Mouse (Mus musculus): ENCODE data around the gene Vkorc1. TPM values are rescaled to one million over a fixed set of nuclear protein-coding genes. Genes with fewer than 3 reads are reported as not detected.

The Vkorc1 gene
- total and polyA plus RNA-seq, 3 experiments = 0.25 TPM; not detected in 2

DNA sequence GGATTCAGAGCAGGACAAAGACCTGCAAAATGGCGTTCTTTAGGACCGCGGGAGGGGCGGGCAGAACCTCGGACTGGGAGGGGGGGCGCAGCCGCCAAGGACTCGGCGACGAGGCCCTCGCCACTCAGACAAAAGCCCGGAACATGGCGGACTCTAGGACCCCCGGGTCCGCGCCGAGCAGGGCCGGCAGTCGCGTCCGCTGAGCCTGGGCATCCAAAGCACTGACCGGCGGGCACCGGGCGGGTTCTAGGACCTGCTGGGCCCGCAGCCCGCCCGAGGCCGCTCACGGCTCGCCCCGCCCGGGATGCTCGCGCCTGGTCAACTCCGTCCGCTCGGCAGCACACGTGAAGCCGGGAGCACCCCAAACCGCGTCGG is 19.8 kb downstream of the Vkorc1 start:
- H3K9me3 ChIP-seq (replicated peaks; ENCODE audit: low read length) = peaks cover 24% of the 10 kb centered on the region
- peak; percentile 77 for DNase-seq (ENCODE audit: extremely low read depth)
- no peak for TF ChIP-seq E2F4 (IDR thresholded peaks at IDR 0.05; ENCODE audit: insufficient replicate concordance, low read depth, low read length)
- TF ChIP-seq NELFE (IDR thresholded peaks at IDR 0.05; ENCODE audit: low read depth, low read length) = no peak
- no peak for TF ChIP-seq MAFK (IDR thresholded peaks at IDR 0.05; ENCODE audit: insufficient replicate concordance, low read length)
- no peak for TF ChIP-seq ZC3H11A (IDR thresholded peaks at IDR 0.05; ENCODE audit: low read depth, low read length)
- no peak for TF ChIP-seq IRF4 (IDR thresholded peaks at IDR 0.05; ENCODE audit: low read depth, low read length)
- no peak for TF ChIP-seq KAT2A (IDR thresholded peaks at IDR 0.05; ENCODE audit: insufficient replicate concordance, low read length)
- TF ChIP-seq MXI1 (IDR thresholded peaks at IDR 0.05; ENCODE audit: low read depth, low read length) = no peak
- no peak for TF ChIP-seq EP300 (IDR thresholded peaks at IDR 0.05; ENCODE audit: low read length)
- TF ChIP-seq ETS1 (conservative IDR thresholded peaks at IDR 0.05; ENCODE audit: low read depth, low read length) = no peak
- no peak for TF ChIP-seq USF1 (IDR thresholded peaks at IDR 0.05; ENCODE audit: low read depth, low read length)
- no peak for TF ChIP-seq PAX5 (IDR thresholded peaks at IDR 0.05; ENCODE audit: low read length)
- TF ChIP-seq GABPA (IDR thresholded peaks at IDR 0.05; ENCODE audit: insufficient replicate concordance, low read depth, low read length) = no peak
- TF ChIP-seq CHD1 (IDR thresholded peaks at IDR 0.05; ENCODE audit: low read depth, low read length) = no peak
- TF ChIP-seq USF2 (conservative IDR thresholded peaks at IDR 0.05; ENCODE audit: low read depth, low read length) = no peak
- TF ChIP-seq ZKSCAN1 (IDR thresholded peaks at IDR 0.05; ENCODE audit: borderline replicate concordance, low read depth, low read length) = no peak
- 0 out of 2 replicates have a peak, but pooled peaks have one; percentile 54 for TF ChIP-seq POLR2A (IDR thresholded peaks at IDR 0.05; ENCODE audit: low read depth, low read length)
- TF ChIP-seq JUN (IDR thresholded peaks at IDR 0.05; ENCODE audit: insufficient read depth, low read depth, low read length) = no peak
- no peak for TF ChIP-seq BHLHE40 (IDR thresholded peaks at IDR 0.05; ENCODE audit: low read depth, low read length)
- TF ChIP-seq MYC (IDR thresholded peaks at IDR 0.05; ENCODE audit: low read depth, low read length) = no peak
- no peak for TF ChIP-seq UBTF (IDR thresholded peaks at IDR 0.05; ENCODE audit: low read depth, low read length)
- TF ChIP-seq SIN3A (IDR thresholded peaks at IDR 0.05; ENCODE audit: low read length) = peak; percentile 92
- TF ChIP-seq TBP (conservative IDR thresholded peaks at IDR 0.05; ENCODE audit: low read depth, low read length) = 0 out of 2 replicates have a peak, but pooled peaks have one; percentile 33
- TF ChIP-seq RCOR1 (conservative IDR thresholded peaks at IDR 0.05; ENCODE audit: low read depth, low read length) = no peak
- TF ChIP-seq MAX (IDR thresholded peaks at IDR 0.05; ENCODE audit: low read length) = no peak
- no peak for TF ChIP-seq HCFC1 (IDR thresholded peaks at IDR 0.05; ENCODE audit: low read depth, low read length)
- peak; percentile 31; the same call in 1 of the 2 replicates for TF ChIP-seq MEF2A (IDR thresholded peaks at IDR 0.05; ENCODE audit: borderline replicate concordance, low read depth, low read length)
- TF ChIP-seq ELF1 (IDR thresholded peaks at IDR 0.05; ENCODE audit: low read depth, low read length) = 0 out of 2 replicates have a peak, but pooled peaks have one; percentile 24
- 0 out of 2 replicates have a peak, but pooled peaks have one; percentile 12 for TF ChIP-seq TCF12 (IDR thresholded peaks at IDR 0.05; ENCODE audit: low read depth, low read length)
- TF ChIP-seq CTCF (conservative IDR thresholded peaks at IDR 0.05 in 1 of 2, IDR thresholded peaks at IDR 0.05 in 1 of 2; ENCODE audit: low read depth in 2 of 2, low read length in 2 of 2) = no peak
- TF ChIP-seq SMC3 (IDR thresholded peaks at IDR 0.05; ENCODE audit: low read depth, low read length) = no peak
- TF ChIP-seq NRF1 (IDR thresholded peaks at IDR 0.05; ENCODE audit: low read depth, low read length) = peak; percentile 41; the same call in 1 of the 2 replicates
- peak; percentile 93 for TF ChIP-seq MAZ (IDR thresholded peaks at IDR 0.05; ENCODE audit: low read depth, low read length)
- peak overlapping the region; percentile 87 for H3K9ac ChIP-seq (ENCODE audit: insufficient read depth, low read depth)
- dilution Hi-C loops (cut with MboI; ENCODE audit: extremely low pct_ligation_motif_present, extremely low pct_unique_long_range_greater_than_20kb, low sequenced_read_pairs) = no loop called here
- H3K4me1 ChIP-seq (ENCODE audit: control insufficient read depth in 1 of 2, insufficient read depth in 2 of 2) = peaks cover 6 to 33% of the 10 kb centered on the region in 2 experiments
- peak overlapping the region; percentile 66 to 99 (median 98) for H3K4me3 ChIP-seq (replicated peaks in 1 of 3; ENCODE audit: low read depth in 2 of 3, low read length in 2 of 3, poor library complexity in 1 of 3)
- peaks cover 24 to 47% of the 10 kb centered on the region in 2 experiments for H3K36me3 ChIP-seq (replicated peaks in 1 of 2; ENCODE audit: control insufficient read depth in 1 of 2, insufficient read depth in 1 of 2, low read length in 1 of 2)
- peak overlapping the region; percentile 89; the same call in 1 of the 2 replicates for H3K4me2 ChIP-seq (ENCODE audit: insufficient read depth, low read depth, poor library complexity, severe bottlenecking)
- H3K79me2 ChIP-seq (replicated peaks; ENCODE audit: control insufficient read depth, extremely low read depth, insufficient read depth, poor library complexity, severe bottlenecking) = peaks cover 27% of the 10 kb centered on the region
- peak overlapping the region; percentile 69; the same call in 1 of the 2 replicates for H3K27ac ChIP-seq (ENCODE audit: insufficient read depth, low read depth)
- H3K27me3 ChIP-seq (replicated peaks) = no peaks in the 10 kb centered on the region
- in situ Hi-C loops (cut with MboI; ENCODE audit: low pct_ligation_motif_present, low pct_unique_long_range_greater_than_20kb, low sequenced_read_pairs) = no loop called here

All from CH12.LX (cell line).